Mouse (Mus musculus): ENCODE results near the gene Sh3gl2. TPM values are rescaled to one million over a fixed set of nuclear protein-coding genes. Genes with fewer than 3 reads are reported as not detected.

Gene Sh3gl2
- total RNA-seq, 1 experiment from 2014 or later = not detected

DNA sequence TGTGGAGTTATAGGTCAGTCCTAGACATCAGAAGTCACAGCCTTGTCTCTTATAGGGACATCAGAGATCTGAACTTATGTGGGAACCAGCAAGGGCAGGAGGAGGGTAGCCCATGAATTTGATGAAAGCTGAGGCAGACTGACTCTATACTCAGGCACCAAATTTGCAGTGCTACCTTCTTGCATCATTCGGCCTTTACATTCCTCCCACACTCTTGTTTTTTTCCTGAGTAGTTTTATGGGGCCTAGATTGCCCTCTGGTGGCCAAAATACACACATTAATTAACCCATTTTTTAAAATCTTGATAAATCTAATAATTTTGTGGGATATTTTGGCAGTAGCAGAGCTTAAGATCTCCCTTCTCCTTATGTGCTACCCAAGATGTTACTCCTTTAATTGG is 186.9 kb downstream of the Sh3gl2 start:
- ATAC-seq (replicated peaks; ENCODE audit: low read depth, poor library complexity, severe bottlenecking) = no peak

DNA sequence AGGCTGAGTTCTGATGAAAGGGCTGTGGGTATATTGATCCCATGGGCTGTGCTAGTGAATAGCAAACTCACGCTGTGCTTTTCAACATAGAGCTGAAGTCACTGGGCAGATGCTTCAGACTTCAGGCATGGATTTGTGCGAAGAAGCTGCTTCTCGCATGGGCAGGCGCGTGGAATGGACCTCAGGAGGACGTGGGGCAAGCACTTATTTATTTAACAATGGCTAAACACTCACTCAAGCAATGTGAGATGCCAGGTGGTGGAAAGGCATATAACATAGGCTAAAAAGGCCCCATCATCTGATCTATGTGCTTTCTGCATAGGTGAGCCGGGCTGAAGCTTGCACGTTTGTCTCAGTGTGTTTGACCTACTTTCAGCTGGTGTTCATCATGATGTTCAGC is 193.8 kb downstream of the Sh3gl2 start:
- ATAC-seq (replicated peaks; ENCODE audit: low read depth, poor library complexity, severe bottlenecking) = no peak

DNA sequence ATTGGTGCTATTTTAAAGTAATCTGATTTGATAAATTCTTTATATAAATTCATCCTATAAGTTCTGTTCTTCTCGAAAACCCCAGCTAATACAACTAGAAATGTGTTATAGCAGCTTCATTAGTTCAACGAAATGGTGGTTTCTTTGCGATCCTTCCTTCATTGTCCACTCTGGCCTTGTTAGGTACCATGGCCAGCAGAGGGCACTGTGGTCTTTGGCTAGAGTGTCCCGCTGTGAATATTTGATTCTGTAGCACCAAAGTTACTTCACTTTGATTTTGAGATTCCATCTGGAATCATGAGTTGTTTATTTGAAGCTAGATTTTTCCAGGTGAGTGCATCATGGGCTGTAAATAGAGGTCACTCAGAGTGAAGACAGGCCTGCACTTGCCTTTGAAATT is 197.9 kb downstream of the Sh3gl2 start:
- ATAC-seq (replicated peaks; ENCODE audit: low read depth, poor library complexity, severe bottlenecking) = peak; percentile 73; the same call in 1 of the 2 replicates

DNA sequence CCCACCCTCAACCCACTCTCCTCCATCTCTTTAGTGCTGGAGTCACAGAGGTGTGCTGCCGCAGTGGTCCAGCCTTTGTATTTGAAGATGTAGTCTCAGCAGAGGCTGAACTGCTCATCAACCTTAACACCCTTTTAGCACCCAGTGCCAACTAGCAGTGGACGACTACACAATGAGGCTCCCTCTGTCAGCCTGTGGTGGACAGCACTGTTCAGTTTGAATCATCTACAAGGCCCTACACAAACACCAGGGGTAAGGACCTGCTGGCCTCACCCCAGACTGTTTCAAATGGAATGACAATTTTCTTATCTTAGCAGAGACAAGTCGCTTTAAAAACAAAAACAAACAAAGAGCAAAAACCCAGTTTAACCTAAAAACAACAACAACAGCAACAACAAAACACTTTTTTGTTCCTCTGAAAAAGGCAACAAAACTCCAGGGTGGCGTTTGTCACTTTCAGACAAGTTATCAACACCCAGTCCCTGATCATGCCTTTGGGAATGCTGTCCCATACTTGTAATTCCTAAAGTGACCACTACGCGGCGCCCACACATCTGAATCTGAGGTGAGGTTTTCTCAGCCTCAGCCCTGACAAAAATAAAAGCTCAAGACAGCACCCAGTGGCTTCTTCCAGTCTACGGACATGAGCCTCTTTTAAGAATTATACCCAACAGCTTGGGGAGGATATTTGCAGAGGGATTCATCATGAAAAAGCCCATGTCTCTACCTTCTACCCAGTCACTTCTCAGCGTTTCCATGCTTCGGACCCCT is 199.7 kb downstream of the Sh3gl2 start:
- ATAC-seq (replicated peaks; ENCODE audit: low read depth, poor library complexity, severe bottlenecking) = peak; percentile 76

DNA sequence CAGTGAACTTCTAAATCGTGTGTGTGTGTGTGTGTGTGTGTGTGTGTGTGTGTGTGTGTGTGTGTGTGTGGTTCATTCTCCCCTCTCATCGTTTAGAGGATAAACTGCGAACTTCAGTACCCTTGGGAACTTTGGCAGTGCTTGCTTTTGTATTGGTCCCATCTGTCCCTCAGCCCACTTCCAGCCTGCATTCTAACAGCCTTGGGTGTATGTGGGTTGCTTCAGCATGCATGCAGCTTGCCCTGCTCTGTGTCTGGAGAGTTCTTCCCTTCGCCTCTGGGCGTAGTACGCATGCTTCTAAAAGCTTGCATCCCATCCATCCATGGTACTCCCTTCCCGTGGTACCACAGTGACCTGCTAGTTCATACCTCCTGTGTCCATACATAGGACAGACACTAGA is 200.3 kb downstream of the Sh3gl2 start:
- ATAC-seq (replicated peaks; ENCODE audit: low read depth, poor library complexity, severe bottlenecking) = no peak

DNA sequence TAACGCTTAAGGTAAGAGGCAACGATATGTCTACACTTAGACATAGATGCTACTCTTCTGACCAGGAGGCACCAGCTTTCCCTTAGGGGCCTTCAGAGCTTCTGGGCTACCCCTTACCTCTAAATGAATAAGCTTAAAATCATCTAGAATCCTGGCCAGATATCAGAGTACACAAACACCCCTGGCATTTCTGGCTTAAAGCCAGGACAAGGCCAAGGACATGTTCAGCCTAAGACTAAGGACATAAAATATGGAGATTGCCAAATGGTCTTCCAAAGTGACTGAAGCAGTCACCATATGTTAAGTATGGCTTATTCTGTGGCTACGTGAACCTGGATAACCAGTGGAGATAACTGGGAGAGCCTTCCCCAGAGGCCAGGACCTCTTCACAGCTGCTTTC is 211.5 kb downstream of the Sh3gl2 start:
- no peak for ATAC-seq (replicated peaks; ENCODE audit: low read depth, poor library complexity, severe bottlenecking)

DNA sequence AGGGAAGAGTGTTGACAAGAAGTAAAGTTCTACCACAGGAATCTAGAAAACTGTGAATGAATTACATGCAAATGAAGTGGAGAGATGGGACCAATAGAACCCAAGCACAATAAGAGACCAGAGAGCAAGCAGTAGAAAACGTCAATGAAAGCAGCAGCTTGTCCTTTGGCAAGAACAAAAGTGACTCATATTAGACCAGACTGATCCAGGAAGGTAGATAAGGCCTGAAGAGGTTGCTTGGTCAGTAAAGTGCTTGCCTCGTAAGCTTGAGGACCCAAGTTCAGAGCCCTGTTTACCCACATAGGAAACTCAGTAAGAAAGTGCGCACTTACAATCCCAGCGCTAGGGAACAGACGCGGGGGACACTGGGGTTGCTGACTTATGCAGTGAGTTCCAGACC is 215.5 kb downstream of the Sh3gl2 start:
- no peak for ATAC-seq (replicated peaks; ENCODE audit: low read depth, poor library complexity, severe bottlenecking)

DNA sequence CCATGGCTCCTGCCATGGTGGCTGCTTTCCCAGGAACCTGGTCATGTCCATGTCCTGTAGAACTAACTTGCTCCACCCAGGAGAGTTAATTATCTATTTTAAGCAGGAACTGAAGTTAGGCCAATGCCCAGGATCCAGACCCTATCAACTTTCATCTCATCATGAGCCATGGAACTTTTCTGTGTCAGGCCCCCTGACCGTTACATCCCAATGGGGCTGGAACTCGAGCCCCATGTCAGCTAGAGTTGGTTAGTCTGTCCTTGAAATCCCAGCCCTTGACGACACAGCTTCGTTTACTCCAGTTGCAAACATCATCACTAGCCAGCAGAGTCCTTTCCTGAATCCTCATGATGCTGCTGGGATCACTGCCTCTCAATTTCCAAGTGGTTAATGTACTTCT is 221.3 kb downstream of the Sh3gl2 start:
- no peak for ATAC-seq (replicated peaks; ENCODE audit: low read depth, poor library complexity, severe bottlenecking)

DNA sequence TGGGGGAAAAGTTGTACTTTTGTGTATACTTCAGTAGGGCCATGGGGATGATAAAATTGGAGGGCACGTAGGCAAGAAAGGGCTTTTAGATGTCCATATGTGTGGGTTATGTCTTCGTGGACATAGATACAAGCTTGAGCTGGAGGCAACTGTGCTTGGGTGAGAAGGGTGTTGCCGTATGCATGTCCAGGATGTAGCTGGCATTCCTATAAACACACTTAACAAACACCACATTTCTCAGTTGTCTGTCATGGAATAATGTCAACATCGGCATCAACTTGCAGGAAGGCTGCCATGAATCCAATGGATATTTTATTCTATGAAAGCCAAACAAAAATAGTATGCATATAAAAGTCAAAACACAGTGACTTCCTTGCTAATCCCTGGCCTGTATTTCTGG is 227.9 kb downstream of the Sh3gl2 start:
- ATAC-seq (replicated peaks; ENCODE audit: low read depth, poor library complexity, severe bottlenecking) = no peak

DNA sequence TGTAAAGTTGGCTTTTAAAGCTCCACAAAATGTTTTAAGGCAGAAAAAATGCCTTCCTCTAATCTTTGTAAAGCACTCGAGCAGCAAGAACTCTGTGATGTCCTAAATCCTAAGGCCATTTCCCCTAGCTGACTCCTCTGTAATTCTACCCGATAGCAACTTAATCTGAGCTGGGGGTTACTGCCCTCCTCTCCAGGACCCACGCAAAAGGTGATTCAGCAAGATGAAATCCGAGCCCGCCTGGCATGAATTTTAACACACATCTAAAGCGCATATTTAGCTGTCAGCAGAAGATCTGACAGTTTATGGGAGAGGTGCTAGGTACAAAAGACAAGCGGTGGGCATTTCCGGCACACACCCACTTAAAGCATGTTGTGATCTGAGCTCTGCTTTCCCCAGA is 229.8 kb downstream of the Sh3gl2 start:
- no peak for ATAC-seq (replicated peaks; ENCODE audit: low read depth, poor library complexity, severe bottlenecking)

DNA sequence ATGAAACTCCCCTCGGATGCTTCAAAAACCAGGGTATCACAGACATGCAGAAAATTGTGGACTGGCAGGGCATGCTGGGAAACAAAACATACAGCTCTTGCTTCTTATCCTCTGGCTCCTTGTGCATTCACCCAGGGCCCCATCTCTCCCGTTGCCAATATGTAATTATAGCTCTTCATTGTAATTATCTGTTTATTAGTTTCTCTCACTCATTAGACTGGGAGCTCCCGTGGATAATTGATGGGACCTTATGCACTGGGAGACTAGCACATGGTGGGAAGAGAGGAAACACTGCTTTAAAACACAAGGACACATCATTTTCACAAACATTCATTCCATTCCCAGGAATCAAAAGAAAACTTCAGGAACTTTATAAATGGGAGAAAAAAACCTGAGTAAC is 233.9 kb downstream of the Sh3gl2 start:
- ATAC-seq (replicated peaks; ENCODE audit: low read depth, poor library complexity, severe bottlenecking) = no peak

DNA sequence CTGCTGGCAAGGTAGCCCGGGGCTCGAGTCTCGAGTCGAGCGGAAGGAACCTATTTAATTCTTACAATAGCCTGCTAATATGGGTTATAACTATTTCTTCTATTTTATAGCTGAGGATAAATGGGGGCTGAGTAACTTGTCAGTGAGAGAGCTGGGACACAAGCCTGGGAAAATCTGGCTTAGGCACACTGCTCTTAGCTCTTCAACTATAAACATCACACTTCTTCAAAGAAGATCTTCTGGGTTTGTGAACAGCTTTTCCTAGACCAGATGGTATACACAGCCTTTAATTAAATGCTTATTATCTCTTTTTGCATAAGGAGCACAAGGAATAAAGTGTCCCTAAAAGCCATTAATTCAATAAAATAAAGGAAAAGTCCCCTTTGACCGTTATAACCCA is 278.7 kb downstream of the Sh3gl2 start:
- ATAC-seq (replicated peaks; ENCODE audit: low read depth, poor library complexity, severe bottlenecking) = no peak

DNA sequence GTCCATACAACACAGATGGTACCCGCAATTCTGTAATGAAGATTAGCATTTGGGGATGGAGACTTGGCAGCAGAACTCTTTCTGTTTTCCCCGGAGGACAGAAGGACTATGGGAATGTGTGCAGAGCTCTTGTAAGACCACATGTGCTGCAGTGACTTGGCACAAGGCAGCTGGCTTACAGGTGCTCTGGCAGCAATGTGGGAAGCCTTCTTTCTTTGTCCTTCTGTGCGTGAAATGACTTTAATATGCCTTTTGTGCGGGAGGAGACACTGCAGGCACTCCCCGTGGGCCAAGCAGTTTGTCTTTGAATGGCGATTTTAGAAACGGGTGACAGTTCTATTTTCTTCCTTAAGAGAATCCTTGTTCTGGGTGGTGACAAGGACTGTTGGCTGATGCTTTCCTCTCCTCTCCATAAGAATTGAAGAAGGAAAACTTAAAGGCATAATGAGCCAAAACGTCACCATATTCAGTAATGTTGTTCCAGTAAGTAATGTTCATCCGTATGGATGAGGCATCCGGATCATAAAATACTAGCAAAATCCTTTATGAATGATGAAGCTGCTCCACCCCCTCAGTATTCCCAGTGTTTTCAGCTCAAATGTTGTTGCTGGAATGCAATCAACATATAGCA is 281.5 kb downstream of the Sh3gl2 start:
- no peak for ATAC-seq (replicated peaks; ENCODE audit: low read depth, poor library complexity, severe bottlenecking)

DNA sequence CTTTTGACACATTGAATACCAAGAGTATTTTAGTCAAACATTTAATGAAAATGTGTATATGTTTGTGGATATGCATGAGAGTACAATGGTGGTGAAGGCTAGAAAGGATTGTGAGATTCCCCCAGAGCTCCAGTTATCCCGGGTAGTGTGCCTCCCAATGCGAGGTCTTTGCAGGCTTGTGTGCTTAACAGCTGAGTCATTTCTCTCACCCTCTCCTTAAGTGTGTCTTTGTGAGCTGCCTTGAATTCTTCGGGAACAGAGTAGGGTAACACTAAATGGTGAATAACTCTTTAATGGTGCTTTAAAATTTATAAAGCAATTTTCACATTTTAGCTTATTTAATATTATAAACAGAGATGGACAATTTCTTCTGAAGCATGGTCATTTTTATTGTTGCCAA is 300.8 kb downstream of the Sh3gl2 start:
- ATAC-seq (replicated peaks; ENCODE audit: low read depth, poor library complexity, severe bottlenecking) = no peak

DNA sequence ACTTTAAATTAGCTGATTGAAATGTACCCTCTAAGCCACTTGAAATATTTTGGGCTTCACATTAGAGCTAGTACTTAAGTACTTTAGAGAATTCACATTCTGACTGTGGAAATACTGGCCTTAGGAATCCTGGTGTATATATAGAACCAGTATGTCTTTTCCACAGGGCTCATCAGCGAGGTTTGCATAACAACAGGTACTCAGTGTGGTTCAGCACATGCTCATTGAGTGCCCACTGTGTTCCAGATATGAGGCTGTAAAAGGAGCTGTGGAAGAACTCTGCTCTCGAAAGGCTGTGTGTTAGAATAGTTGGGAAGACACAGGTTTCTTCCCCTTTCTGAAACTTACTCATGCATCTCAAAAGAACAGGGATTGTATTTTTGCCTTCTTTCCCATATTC is 302.1 kb downstream of the Sh3gl2 start:
- no peak for ATAC-seq (replicated peaks; ENCODE audit: low read depth, poor library complexity, severe bottlenecking)

DNA sequence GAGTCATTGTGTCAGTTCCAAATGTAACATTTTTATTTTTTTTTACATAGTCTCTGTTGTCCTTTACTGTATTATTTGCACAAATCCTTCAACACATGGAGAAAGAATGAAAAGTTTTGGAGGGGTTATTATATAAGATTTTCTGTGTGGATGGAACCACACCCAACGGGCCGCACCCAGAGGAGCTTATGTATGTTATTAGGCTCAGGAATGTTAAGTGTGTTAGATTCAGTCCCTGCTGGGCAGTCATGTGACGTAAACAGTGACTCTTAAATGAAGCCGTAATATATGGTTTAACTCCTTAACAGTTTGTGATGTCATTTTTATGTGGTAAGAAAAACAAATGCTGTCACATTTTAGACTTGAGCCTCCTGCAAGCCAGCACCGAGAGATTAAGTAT is 302.6 kb downstream of the Sh3gl2 start:
- no peak for ATAC-seq (replicated peaks; ENCODE audit: low read depth, poor library complexity, severe bottlenecking)

DNA sequence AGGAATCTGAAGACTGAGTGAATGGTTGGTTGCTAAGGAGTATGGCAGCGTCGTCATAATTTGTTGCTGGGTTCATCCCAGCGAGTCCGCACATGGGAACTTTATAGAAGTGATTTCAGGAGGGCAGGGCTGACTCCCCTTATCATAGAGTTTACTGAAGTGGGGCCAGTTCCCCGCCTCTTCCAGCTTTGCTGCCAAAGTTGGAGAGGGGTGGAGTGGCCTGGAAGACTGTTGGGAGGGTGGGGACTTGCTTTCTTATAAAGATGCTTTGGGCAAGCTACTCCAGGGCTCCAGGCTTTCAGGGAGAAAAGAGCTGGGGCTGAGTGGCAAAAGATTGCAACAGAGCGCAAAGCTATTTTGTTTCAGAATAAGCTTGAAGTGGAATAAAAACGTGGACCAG is 308.4 kb downstream of the Sh3gl2 start:
- no peak for ATAC-seq (replicated peaks; ENCODE audit: low read depth, poor library complexity, severe bottlenecking)

DNA sequence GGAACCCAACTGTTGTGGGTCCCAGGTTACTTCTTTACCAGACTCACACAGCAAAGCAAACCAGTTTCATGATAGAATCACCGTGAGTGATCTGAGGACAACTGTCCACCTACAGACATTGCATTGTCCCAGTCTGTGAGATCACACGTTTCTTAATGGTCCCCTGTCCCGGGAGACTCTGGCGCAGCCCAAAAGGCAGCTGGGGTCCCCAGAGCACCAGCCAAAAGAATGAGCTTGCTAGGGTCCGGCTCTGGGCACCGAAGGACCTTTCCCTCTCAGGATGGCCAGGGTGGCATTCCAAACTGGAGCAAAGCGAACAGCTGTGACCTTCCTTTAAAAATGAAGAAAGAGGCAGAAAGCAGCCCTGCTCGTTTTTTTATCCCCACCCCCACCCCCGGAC is 308.9 kb downstream of the Sh3gl2 start, which contains the start of gene Adamtsl1:
Gene Adamtsl1, plus strand, starts transcription at position 381 of the 400 bp plus-strand sequence.
- no peak for ATAC-seq (replicated peaks; ENCODE audit: low read depth, poor library complexity, severe bottlenecking)

DNA sequence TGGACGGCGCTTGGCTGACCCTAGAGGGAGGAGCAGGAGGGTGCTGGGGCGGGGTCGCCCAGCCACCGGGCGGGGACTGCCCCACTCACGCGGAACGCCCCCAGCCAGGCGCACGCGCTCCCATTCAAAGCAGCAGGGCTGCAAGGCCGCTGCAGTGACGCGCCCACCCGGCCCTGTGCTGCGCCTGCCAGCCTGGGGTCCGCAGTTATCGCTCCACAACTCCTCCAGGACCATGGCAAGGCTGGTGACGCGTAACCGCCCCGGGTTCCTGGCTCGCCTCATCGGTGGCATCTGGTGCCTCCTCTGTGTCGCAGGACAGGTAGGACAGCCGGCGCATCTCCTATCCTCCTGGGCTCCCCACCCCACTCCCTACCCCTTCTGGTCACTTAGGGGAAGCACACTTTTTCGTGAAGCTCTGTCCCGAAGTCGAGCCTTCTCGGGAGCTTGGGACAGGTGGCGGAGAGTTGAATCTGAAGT is 309.3 kb downstream of the Sh3gl2 start:
- ATAC-seq (replicated peaks; ENCODE audit: low read depth, poor library complexity, severe bottlenecking) = no peak

DNA sequence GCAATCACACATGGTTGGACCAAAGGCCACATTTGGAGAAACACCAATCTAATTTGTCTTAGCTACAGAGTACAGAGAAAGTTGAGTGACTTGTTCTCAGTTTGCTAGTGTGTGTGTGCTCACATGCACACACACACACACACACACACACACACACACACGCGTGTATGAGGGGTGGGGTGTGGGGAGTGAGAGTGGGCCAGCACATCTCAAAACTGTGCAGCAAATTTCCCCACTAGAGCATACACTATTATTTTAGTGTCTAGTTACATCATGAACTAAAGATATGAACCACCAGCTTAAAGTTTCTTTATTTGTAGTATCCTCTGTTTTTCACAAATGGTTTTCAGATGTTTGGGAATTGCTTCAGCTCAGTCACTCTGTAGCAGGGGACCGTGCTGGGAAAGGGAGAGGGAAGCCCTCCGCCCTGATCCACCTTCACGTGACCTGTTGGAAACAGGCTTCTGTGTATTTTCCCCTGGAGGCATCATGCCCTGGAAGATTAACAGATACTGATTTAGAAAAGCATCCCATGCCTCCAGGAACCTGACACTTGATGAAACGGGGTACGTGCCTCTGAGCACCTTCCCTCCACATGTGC is 322.1 kb downstream of the Sh3gl2 start:
- ATAC-seq (replicated peaks; ENCODE audit: low read depth, poor library complexity, severe bottlenecking) = no peak

DNA sequence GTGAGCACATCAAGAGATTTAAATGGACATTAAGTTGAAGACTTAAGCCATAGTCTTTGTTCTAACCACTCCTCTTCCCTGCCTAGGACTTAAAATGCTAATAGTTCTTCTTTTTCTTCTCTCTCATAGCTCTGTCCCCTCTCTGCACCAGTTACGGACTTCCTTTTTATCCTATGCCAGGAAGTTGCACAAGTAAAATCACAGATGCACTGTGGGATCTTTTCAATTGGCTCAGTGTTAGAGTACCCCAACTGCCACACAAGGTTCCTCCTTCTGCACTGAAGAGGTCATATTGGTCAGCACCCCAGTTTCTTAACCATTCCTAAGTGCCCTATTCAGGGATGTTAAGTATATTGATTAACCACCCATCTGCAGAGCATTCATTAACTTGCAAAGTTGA is 324.9 kb downstream of the Sh3gl2 start:
- no peak for ATAC-seq (replicated peaks; ENCODE audit: low read depth, poor library complexity, severe bottlenecking)

Measured in common myeloid progenitor, adult 5-6 weeks (primary cell).